Mouse (Mus musculus) adrenal gland, adult 18-20 months (tissue): ENCODE results near the gene Tac1. TPM values are rescaled to one million over a fixed set of nuclear protein-coding genes. Genes with fewer than 3 reads are reported as not detected.
"Not testable (repeated sequence)": the region's sequence is repeated elsewhere in the genome, so short reads cannot be mapped to it uniquely, and the experiment has no call there.

Source experiments
- DNase-seq, 2 experiments: peaks; one replicate each; pipeline ENCODE4 v3.0.0; 2021 to 2022; ENCODE audit warnings: low spot score in 2 of 2
- long read RNA-seq, 2 experiments: library from polyadenylated mRNA; stranded (forward); transcript quantifications; one replicate each; pipeline ENCODE4 v2.0.0; 2021
- total RNA-seq, 2 experiments: library from RNA; stranded (reverse); gene quantifications; 1 replicate in 1 of 2; 2 replicates in 1 of 2; pipeline ENCODE4 v1.2.3; 2021

Gene Tac1
- total RNA-seq = not detected
- long read RNA-seq, experiment 1 = 0 reads
- long read RNA-seq, experiment 2 = 0 reads

DNA sequence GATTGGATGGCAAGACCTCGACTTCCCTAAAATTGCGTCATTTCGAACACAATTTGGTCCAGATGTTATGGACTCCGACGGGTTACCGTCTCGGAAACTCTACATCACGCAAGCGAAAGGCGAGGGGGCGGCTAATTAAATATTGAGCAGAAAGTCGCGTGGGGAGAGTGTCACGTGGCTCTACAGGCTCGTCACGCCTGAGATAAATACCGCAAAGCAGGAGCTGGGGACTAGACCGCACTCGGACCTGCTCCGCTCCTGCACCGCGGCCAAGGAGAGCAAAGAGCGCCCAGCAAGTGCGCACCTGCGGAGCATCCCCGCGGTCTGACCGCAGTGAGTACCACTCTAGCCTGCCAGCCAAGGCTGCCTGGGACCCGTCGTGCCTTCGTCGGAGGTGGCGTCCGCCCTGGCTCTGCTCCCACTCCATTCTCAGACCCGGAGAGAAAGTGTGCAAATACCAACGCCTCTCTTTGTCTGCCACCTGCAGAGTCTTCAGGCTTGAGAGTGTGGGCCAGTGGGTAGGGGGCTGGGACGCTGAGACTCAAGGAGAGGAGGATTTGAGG lies at the start of gene Tac1:
Gene Tac1 (plus strand): TSS at position 51 of the 563 bp plus-strand sequence.
- DNase-seq = no peak

DNA sequence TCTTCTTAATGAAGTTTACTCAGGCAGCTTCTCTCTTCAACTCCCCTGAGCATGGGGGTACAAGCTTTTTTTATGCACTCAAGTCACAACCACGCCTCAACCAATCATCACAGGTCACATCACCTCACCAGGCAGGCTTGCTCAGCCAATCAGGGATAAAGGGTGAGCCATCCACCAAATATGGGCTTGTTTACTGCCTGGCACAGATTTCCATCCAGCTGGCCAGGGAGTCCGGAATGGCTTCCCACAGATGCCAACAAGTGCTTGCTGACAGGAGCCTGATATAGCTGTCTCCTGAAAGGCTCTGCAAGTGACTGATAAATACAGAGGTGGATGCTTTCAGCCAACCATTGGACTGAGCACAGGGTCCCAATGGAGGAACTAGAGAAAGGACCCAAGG lies 11.2 kb upstream of the Tac1 start:
- not testable (repeated sequence) for DNase-seq

DNA sequence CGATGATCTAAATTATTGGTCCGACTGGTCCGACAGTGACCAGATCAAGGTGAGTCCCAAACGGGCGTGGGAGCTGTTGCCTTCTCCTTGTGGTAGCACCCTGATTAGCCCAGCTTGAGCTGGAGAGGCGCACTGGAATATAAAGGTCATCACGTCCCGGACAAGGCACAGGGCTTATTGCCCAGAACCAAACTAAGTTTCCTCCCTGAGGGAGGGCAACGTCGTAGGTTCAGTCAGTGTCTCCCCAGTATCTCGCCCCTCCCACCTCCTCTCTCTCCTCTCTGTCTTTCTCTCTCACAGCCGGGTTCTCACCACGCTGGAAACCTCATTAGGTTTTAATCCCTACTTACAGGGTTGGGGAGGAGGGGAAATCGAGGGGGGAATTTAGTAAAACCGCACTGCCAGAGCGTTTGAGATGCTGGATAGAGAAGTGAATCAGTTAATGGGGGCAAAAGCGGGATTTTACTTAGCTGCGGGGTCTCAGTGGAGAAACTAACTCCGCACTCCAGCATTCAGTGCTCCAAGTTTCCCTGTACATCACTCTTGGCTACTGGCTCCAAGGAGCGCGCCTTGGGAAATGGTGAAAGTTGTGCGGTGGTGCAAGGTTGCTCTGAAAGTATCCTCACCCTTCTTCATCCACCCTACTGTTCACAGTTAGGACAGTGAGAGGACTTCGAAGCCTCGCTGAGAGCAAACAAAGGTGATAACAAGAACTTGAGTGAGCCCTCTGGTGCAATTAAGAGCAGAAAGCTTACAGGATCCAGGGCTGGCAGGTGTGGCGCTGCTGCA lies 1.2 kb downstream of the Tac1 start:
- DNase-seq = no peak

DNA sequence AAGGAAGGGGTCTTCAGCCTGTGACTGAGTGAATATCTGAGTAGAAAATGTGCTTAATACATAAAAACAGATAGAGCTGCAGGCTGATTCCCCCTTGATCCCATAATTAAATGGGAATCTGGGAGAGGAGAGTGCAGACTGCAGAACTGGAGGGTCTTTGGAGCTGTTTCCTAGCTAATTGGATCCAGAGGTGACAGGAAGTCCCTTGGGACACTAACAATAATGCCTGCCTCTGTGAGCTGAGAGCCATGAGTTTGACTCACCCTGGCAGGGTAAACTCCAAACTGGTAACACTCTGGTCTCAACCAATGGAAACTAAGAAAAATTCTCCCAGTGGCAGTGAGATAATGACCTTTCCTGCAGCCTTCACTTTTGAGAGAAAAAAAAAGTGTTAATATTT lies 3.5 kb downstream of the Tac1 start:
- DNase-seq = no peak

DNA sequence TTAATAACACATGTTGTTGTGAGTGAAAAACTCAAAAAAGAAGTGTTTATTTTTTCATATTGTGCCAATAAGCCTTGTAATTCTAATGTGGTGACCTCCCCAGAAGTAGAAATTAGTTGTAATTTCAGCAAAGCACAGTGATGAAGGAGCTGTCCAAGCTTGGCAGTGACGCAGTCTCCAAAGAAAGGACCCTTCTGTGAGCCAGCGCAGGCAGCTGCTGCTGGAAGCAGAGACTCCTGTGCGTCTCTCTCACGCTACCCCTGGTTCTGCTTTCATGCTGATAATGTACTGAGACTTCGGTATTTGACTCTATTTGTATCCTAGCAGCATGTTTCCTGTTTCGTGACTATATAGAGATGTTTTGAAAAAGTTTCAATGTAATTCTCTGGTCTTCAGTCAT lies 7.8 kb downstream of the Tac1 start:
- no peak for DNase-seq

DNA sequence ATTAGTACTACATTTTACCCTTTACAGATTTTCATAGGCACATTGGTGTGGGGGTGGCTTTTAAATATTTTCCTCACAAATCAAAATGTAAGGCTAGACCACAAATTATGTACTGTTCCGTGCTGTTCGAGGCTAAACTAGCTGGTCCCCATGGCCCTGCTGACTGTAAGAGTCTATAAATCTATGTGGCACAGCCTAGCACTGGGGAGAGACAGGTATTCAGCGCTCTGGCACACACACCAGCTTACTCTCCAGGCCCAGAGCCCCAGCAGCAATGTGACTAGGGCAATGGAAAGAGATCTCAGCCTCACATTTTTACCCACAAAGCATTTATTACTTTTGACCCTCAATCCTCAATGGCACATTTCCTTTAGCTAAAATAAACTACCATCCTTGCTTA lies 9.9 kb downstream of the Tac1 start:
- DNase-seq = no peak

DNA sequence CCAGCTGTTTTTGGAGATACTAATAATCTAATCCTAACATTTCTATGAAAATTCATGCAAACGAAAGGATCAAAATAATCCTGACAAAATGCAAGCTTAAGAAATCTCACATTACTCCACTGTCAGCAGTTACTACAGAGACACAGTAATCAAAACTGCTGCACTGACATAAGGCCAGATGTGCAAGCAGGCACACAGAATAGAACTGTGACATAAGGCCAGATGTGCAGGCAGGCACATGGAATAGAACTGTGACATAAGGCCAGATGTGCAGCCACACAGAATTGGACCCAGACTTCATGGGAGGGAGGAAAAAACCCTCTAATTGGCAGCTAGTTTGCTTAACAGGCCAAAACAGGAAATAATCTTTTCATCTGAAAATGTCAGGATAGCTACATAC lies 16.5 kb downstream of the Tac1 start:
- DNase-seq = no peak

DNA sequence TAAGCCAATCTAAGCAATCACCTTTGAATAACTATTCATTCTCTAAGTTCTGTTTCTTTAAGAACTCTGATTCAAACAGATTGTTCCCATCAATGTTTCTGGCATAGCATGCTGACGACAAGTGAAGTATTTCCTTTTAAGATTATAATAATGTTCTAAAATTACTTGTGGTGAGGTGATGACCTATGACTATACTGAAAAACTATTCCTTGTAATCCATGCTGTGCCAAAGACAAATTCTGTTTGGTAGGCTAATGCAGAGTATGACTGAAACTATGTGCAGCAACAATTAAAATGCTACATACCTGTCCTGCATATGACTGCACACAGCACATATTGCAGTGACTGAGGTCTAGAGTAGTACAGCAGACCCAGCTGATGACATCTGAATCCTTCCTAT lies 23.4 kb downstream of the Tac1 start:
- DNase-seq = no peak

DNA sequence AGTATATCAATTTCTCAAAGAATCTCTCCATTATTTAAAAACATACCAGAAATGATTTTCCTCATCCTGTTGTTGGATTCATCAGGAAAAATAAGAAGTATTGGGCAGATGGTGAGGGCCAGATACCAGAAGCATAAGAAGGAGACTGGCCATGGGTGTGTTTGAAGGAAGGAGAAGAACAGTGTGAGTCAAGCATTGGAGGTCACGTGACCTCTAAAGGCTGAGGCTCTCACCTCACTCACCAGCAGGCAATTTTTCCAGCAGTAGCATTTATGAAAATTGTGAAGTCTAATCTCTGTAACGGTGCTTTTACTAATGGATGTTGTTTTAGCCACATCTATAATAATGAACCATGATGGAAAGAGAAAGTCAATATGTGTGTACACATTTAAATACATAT lies 39.8 kb downstream of the Tac1 start:
- no peak for DNase-seq

DNA sequence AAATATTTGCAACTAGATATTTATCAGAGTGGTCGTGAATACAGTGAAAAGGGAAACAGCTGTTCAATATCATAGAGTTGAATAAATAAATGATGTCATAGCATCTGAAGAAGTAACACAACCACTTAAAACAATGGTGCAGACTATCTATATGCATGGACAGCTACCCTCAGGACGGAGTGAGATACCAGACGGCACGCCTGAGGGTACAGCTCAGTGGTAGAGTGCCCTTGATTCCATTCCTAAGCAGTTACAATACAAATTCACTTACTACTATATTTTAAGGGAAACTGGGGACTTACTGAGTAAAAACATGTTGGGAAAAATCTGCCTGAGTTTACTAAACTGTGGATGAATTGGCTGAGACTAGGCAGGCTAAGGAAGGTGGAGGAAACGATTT lies 43.7 kb downstream of the Tac1 start:
- no peak for DNase-seq

DNA sequence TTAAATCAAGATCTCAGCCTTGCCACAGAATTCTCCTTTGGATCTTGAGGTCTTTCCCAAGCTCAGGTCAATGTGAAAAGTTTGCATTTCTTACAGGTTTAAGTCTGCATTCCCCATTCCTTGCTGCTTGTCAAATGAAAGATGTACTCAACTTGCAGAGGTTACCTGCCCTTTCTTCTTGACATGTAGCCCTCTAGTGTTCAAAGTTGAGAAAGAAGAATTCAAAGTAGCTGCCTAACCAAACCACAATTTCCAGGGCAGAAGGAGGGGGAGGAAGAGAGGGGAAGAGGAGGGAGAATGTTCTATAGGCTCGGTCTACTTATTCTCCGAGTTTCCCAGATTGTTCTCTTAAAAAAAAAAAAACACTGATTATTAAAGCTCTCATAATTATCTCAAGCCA lies 45.5 kb downstream of the Tac1 start:
- DNase-seq = no peak

DNA sequence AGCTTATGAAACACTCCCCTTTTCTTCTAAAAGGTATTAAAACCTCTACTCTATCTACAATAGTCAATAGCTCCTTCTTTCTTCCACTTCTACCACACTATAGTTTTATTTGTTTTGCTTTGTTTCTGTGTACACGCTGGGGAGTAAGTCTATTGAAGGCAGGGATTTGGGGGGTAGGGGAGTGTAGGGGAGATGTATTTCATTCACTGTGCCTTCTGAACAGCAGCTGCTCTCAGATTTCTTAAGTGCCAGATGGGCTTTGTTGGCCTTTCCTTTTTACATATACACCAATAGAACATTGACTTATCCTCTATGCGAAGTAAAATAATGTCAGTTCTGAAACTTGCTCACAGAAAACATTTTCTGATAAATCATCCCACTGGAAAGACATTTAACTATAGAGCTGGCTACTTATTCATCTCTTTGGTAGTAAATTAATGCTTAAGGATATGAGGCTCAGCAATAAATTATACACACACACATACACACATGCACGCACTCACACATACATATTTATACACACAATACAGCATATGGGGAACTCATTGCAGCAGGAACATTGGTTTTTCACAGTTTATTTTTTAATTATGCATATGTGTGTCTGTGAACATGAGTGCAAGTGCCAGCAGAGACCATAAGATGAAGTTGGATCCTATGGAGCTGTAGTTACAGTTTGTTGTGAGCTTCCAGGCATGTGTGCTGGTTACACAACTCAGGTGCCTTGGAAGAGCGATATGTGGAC lies 46.8 kb downstream of the Tac1 start:
- no peak for DNase-seq

DNA sequence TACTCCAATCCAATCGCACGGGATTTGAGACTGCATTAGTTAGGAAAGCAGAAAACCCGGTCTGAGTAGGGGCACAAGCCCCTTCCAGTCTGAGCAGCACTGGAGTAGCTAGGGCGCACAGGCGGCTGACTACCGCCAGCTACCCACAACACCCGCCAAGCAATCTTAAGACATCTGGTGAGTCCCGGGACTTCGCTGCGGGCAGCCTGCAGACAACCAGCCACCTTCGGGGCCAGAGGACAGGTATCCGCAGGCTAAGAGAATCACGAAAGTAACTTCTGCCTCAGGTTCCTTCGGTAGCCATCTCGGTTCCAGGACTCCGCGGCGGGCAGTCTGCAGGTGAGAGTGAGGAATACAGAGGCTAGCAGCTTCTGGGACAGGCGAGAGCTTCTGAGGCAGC lies 59.0 kb downstream of the Tac1 start:
- DNase-seq = not testable (repeated sequence)

Other genes with a start within 250 kb of the Tac1 start
- 10 to 100 TPM; 51.2 to 58.4 TPM for gene Asns, start 138.4 kb downstream of the Tac1 start, total RNA-seq